Mouse (Mus musculus) CH12.LX (cell line): ENCODE results near the gene Tigd3. TPM values are rescaled to one million over a fixed set of nuclear protein-coding genes. Genes with fewer than 3 reads are reported as not detected.
A peak's percentile ranks its signal among the peaks of the same experiment; 100 is the strongest.

ENCODE experiments used
- DNase-seq: peaks from one replicate; pipeline ENCODE4 v3.0.0-alpha.2; 2013; ENCODE audit errors: extremely low read depth
- H3K27ac ChIP-seq: 2 replicates; pipeline ENCODE4 v1.5.1; 2012; ENCODE audit warnings: low read depth, mild to moderate bottlenecking, control low read depth, moderate library complexity; ENCODE audit not compliant: insufficient read depth
- H3K27me3 ChIP-seq: replicated peaks from 2 replicates; pipeline ENCODE3; 2012; ENCODE audit warnings: inconsistent platforms
- H3K36me3 ChIP-seq, 2 experiments: replicated peaks in 1 of 2; 2 replicates each; pipeline versions ENCODE3 to v1.6.1; 2012; ENCODE audit warnings: inconsistent platforms in 1 of 2, low read length in 1 of 2, mild to moderate bottlenecking in 1 of 2, mixed read lengths in 1 of 2, moderate library complexity in 1 of 2; ENCODE audit not compliant: control insufficient read depth in 1 of 2, insufficient read depth in 1 of 2
- H3K4me1 ChIP-seq, 2 experiments: 2 replicates each; pipeline ENCODE4 v1.6.1; 2012; ENCODE audit warnings: inconsistent platforms in 1 of 2, moderate library complexity in 1 of 2; ENCODE audit not compliant: insufficient read depth in 2 of 2, control insufficient read depth in 1 of 2
- H3K4me2 ChIP-seq: 2 replicates; pipeline ENCODE4 v1.6.1; 2012; ENCODE audit warnings: low read depth, mild to moderate bottlenecking, control low read depth; ENCODE audit not compliant: poor library complexity, insufficient read depth, severe bottlenecking
- H3K4me3 ChIP-seq, 3 experiments: fragments of 150-350 bp in 1 of 3; sonication (generic) in 1 of 3; replicated peaks in 1 of 3; 2 replicates each; pipeline versions ENCODE3 to v1.5.1; 2011 to 2012; ENCODE audit warnings: low read depth in 2 of 3, low read length in 2 of 3, mild to moderate bottlenecking in 2 of 3, moderate library complexity in 2 of 3, control low read depth in 1 of 3, improper control_type of control experiment in 1 of 3, inconsistent platforms in 1 of 3, mixed read lengths in 1 of 3; ENCODE audit not compliant: poor library complexity in 1 of 3
- H3K79me2 ChIP-seq: replicated peaks from 2 replicates; pipeline ENCODE4 v1.6.1; 2012; ENCODE audit warnings: mild to moderate bottlenecking, moderate library complexity; ENCODE audit not compliant: control insufficient read depth, poor library complexity, insufficient read depth, severe bottlenecking; ENCODE audit errors: extremely low read depth
- H3K9ac ChIP-seq: 2 replicates; pipeline ENCODE4 v1.6.1; 2012; ENCODE audit warnings: low read depth, mild to moderate bottlenecking, control low read depth, moderate library complexity; ENCODE audit not compliant: insufficient read depth
- H3K9me3 ChIP-seq: replicated peaks from 2 replicates; pipeline ENCODE3; 2012; ENCODE audit warnings: low read length, inconsistent platforms, mixed read lengths
- CHD2 ChIP-seq: IDR thresholded peaks from 2 replicates; pipeline ENCODE4 v1.6.1; 2011; ENCODE audit warnings: low read length, improper control_type of control experiment
- CTCF ChIP-seq, 2 experiments: IDR thresholded peaks in 1 of 2; conservative IDR thresholded peaks in 1 of 2; 2 replicates each; pipeline ENCODE4 v1.5.1; 2011 to 2012; ENCODE audit warnings: low read depth in 2 of 2, low read length in 2 of 2, improper control_type of control experiment in 1 of 2, inconsistent platforms in 1 of 2, mild to moderate bottlenecking in 1 of 2, moderate library complexity in 1 of 2
- ELF1 ChIP-seq: IDR thresholded peaks from 2 replicates; pipeline ENCODE4 v1.6.1; 2014; ENCODE audit warnings: low read depth, mild to moderate bottlenecking, inconsistent platforms, low read length, improper control_type of control experiment
- EP300 ChIP-seq: IDR thresholded peaks from 2 replicates; pipeline ENCODE4 v1.6.1; 2011; ENCODE audit warnings: low read length, improper control_type of control experiment
- ETS1 ChIP-seq: conservative IDR thresholded peaks from 2 replicates; pipeline ENCODE4 v1.6.1; 2012; ENCODE audit warnings: low read depth, mild to moderate bottlenecking, inconsistent platforms, low read length, improper control_type of control experiment, moderate library complexity
- GABPA ChIP-seq: IDR thresholded peaks from 2 replicates; pipeline ENCODE4 v1.6.1; 2012; ENCODE audit warnings: low read depth, low read length, improper control_type of control experiment, inconsistent platforms; ENCODE audit not compliant: insufficient replicate concordance
- IRF4 ChIP-seq: IDR thresholded peaks from 2 replicates; pipeline ENCODE4 v1.6.1; 2014; ENCODE audit warnings: low read depth, mild to moderate bottlenecking, inconsistent platforms, low read length, improper control_type of control experiment
- JUND ChIP-seq: conservative IDR thresholded peaks from 2 replicates; pipeline ENCODE4 v1.6.1; 2011; ENCODE audit warnings: low read depth, low read length, improper control_type of control experiment
- KAT2A ChIP-seq: IDR thresholded peaks from 2 replicates; pipeline ENCODE4 v1.6.1; 2012; ENCODE audit warnings: low read length, improper control_type of control experiment, inconsistent platforms; ENCODE audit not compliant: insufficient replicate concordance
- MAX ChIP-seq: IDR thresholded peaks from 2 replicates; pipeline ENCODE4 v1.6.1; 2011; ENCODE audit warnings: low read length, improper control_type of control experiment
- MXI1 ChIP-seq: IDR thresholded peaks from 2 replicates; pipeline ENCODE4 v1.6.1; 2011; ENCODE audit warnings: mild to moderate bottlenecking, low read depth, low read length, improper control_type of control experiment
- MYC ChIP-seq: IDR thresholded peaks from 2 replicates; pipeline ENCODE4 v1.6.1; 2011; ENCODE audit warnings: low read depth, mild to moderate bottlenecking, improper control_type of control experiment, low read length
- NELFE ChIP-seq: IDR thresholded peaks from 2 replicates; pipeline ENCODE4 v1.6.1; 2011; ENCODE audit warnings: low read depth, low read length, improper control_type of control experiment
- NRF1 ChIP-seq: IDR thresholded peaks from 2 replicates; pipeline ENCODE4 v1.6.1; 2014; ENCODE audit warnings: low read depth, mild to moderate bottlenecking, inconsistent platforms, low read length, improper control_type of control experiment, moderate library complexity
- PAX5 ChIP-seq: IDR thresholded peaks from 2 replicates; pipeline ENCODE4 v1.6.1; 2012; ENCODE audit warnings: low read length, inconsistent platforms, mixed read lengths
- POLR2AphosphoS2 ChIP-seq: IDR thresholded peaks from 2 replicates; pipeline ENCODE4 v1.6.1; 2011; ENCODE audit warnings: low read depth, low read length, improper control_type of control experiment
- SIN3A ChIP-seq: IDR thresholded peaks from 2 replicates; pipeline ENCODE4 v1.6.1; 2012; ENCODE audit warnings: low read length, improper control_type of control experiment, inconsistent platforms
- UBTF ChIP-seq: IDR thresholded peaks from 2 replicates; pipeline ENCODE4 v1.6.1; 2012; ENCODE audit warnings: low read depth, mild to moderate bottlenecking, inconsistent platforms, low read length, improper control_type of control experiment, moderate library complexity
- USF1 ChIP-seq: IDR thresholded peaks from 2 replicates; pipeline ENCODE4 v1.6.1; 2014; ENCODE audit warnings: low read depth, mild to moderate bottlenecking, inconsistent platforms, low read length, improper control_type of control experiment
- ZC3H11A ChIP-seq: IDR thresholded peaks from 2 replicates; pipeline ENCODE4 v1.6.1; 2012; ENCODE audit warnings: low read depth, mild to moderate bottlenecking, inconsistent platforms, low read length, improper control_type of control experiment
- ZMIZ1 ChIP-seq: IDR thresholded peaks from 2 replicates; pipeline ENCODE4 v1.6.1; 2012; ENCODE audit warnings: low read depth, mild to moderate bottlenecking, inconsistent platforms, low read length, improper control_type of control experiment
- dilution Hi-C: fragments of 300-500 bp; cut with MboI; formaldehyde crosslinking; loops from 2 replicates; pipeline ENCODE4 v1.14.3; 2020; ENCODE audit warnings: low sequenced_read_pairs; ENCODE audit not compliant: extremely low pct_unique_long_range_greater_than_20kb, extremely low pct_ligation_motif_present
- in situ Hi-C: fragments of 300-500 bp; cut with MboI; formaldehyde crosslinking; loops from 3 replicates; pipeline ENCODE4 v1.14.3; 2019; ENCODE audit warnings: low sequenced_read_pairs, low pct_ligation_motif_present, low pct_unique_long_range_greater_than_20kb, mixed read lengths
- polyA plus RNA-seq: library from polyadenylated mRNA; unstranded; fragments of >175 nt; gene quantifications from 2 replicates; pipeline ENCODE4 v1.2.1, GENCODE M21; 2012; ENCODE audit warnings: low read depth; ENCODE audit not compliant: insufficient read length
- total RNA-seq, 2 experiments: library from RNA; depleted of rRNA; stranded (reverse); fragments of 300-350 nt in 1 of 2; fragments of >200 nt in 1 of 2; gene quantifications; 2 replicates each; pipeline ENCODE4 v1.2.3; 2012 to 2014

The Tigd3 gene
- total and polyA plus RNA-seq, 3 experiments = 0.67 to 1.6 (median 1.4) TPM

- no peak for DNase-seq
- Histone ChIP-seq H3K36me3 (peaks cover 40 to 55% of the 10 kb centered on the region in 2 experiments), H3K4me2 (no peak overlapping the region), H3K9me3 (no peaks in the 10 kb centered on the region), H3K9ac (no peak overlapping the region), H3K4me3 (no peak overlapping the region), H3K4me1 (peaks cover 2 to 36% of the 10 kb centered on the region in 2 experiments; a peak in 3 of 4 replicates), H3K27ac (no peak overlapping the region), H3K27me3 (no peaks in the 10 kb centered on the region), H3K79me2 (peaks cover 6% of the 10 kb centered on the region; the same call in 1 of the 2 replicates)
- in situ Hi-C loops = no loop called here
- TF ChIP-seq MXI1 = no peak
- TF ChIP-seq UBTF = no peak
- no peak for TF ChIP-seq PAX5
- no peak for TF ChIP-seq NRF1
- no peak for TF ChIP-seq ELF1
- TF ChIP-seq CTCF (conservative IDR thresholded peaks at IDR 0.05 in 1 of 2, IDR thresholded peaks at IDR 0.05 in 1 of 2; ENCODE audit: low read depth in 2 of 2, low read length in 2 of 2) = no peak
- no peak for TF ChIP-seq EP300
- TF ChIP-seq JUND = no peak
- TF ChIP-seq GABPA = no peak
- no peak for TF ChIP-seq CHD2
- TF ChIP-seq NELFE = no peak
- no peak for TF ChIP-seq POLR2AphosphoS2
- TF ChIP-seq KAT2A = no peak
- TF ChIP-seq SIN3A = no peak
- no peak for TF ChIP-seq ZC3H11A
- no peak for TF ChIP-seq IRF4
- dilution Hi-C loops = no loop called here
These were observed 41.8 kb downstream of the Tigd3 start for GRCm38 (mm10) chr19:5852035-5852722.

DNA sequence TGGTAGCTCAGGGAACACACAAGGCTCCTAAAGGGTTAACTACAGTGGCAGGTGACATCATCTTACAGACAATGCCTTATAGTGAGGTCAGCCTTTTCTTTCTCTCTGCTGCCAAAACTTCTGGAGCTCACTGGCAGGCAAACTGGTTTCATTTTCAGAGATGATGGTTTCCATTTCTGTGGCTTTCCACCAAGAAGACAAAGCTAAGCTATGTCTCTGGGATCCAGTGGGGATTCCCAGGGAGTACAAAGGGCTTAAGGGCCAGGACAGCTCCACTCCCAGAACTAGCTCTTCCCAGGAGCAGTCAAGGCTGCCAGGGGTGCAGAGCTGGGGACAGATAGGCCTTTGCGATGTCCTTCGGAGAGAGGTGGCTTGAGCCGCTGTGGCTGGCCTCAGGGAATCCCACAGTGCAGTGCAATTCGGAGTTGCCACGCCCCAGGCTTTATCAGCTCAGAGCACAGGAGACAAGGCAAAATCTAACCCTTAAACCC lies 42.4 kb downstream of the Tigd3 start:
- dilution Hi-C loops = no loop called here
- peaks cover 2 to 40% of the 10 kb centered on the region in 2 experiments; a peak in 3 of 4 replicates for H3K4me1 ChIP-seq

More for the DNA sequence above, 42.4 kb downstream of the Tigd3 start:
- TF ChIP-seq ZMIZ1 = no peak
- no peak for TF ChIP-seq MYC
- TF ChIP-seq ETS1 = no peak
- no peak for TF ChIP-seq MAX
- no peak for TF ChIP-seq USF1
- no peaks in the 10 kb centered on the region for H3K27me3 ChIP-seq
- H3K9ac ChIP-seq = no peak overlapping the region
- H3K4me3 ChIP-seq = no peak overlapping the region
- peak overlapping the region; percentile 32 for H3K27ac ChIP-seq
- in situ Hi-C loops = no loop called here
- no peak for DNase-seq
- H3K9me3 ChIP-seq = no peaks in the 10 kb centered on the region
- no peak overlapping the region for H3K4me2 ChIP-seq
- H3K79me2 ChIP-seq = peaks cover 6% of the 10 kb centered on the region; the same call in 1 of the 2 replicates
- H3K36me3 ChIP-seq = peaks cover 33 to 48% of the 10 kb centered on the region in 2 experiments
